Mouse (Mus musculus) MEL (cell line): ENCODE measurements around the gene Tmem255a. TPM values are rescaled to one million over a fixed set of nuclear protein-coding genes. Genes with fewer than 3 reads are reported as not detected.
A peak's percentile ranks its signal among the peaks of the same experiment; 100 is the strongest.

ENCODE experiments used
- DNase-seq: peaks from one replicate; pipeline ENCODE4 v3.0.0; 2011; ENCODE audit warnings: low read depth, low spot score
- H3K27ac ChIP-seq: 2 replicates; pipeline ENCODE4 v1.5.1; 2012; ENCODE audit warnings: low read depth, mild to moderate bottlenecking, control low read depth, low read length, moderate library complexity; ENCODE audit not compliant: control insufficient read depth
- H3K27me3 ChIP-seq, 2 experiments: fragments of 150-350 bp in 1 of 2; sonication (generic) in 1 of 2; 2 replicates each; pipeline ENCODE4 v1.6.1; 2012; ENCODE audit warnings: low read length in 2 of 2, mild to moderate bottlenecking in 2 of 2, improper control_type of control experiment in 1 of 2, moderate library complexity in 1 of 2; ENCODE audit not compliant: insufficient read depth in 2 of 2, control insufficient read depth in 1 of 2
- H3K36me3 ChIP-seq, 2 experiments: 2 replicates each; pipeline ENCODE4 v1.6.1; 2012 to 2014; ENCODE audit warnings: low read length in 2 of 2, improper control_type of control experiment in 1 of 2, inconsistent platforms in 1 of 2, mild to moderate bottlenecking in 1 of 2; ENCODE audit not compliant: insufficient read depth in 2 of 2, control insufficient read depth in 1 of 2
- H3K4me1 ChIP-seq, 2 experiments: fragments of 150-350 bp in 1 of 2; sonication (generic) in 1 of 2; 2 replicates each; pipeline ENCODE4 v1.6.1; 2012; ENCODE audit warnings: low read length in 2 of 2, improper control_type of control experiment in 1 of 2, mild to moderate bottlenecking in 1 of 2; ENCODE audit not compliant: insufficient read depth in 2 of 2, control insufficient read depth in 1 of 2
- H3K4me3 ChIP-seq, 2 experiments: fragments of 150-350 bp in 1 of 2; sonication (generic) in 1 of 2; 2 replicates each; pipeline ENCODE4 v1.5.1; 2012; ENCODE audit warnings: low read depth in 2 of 2, low read length in 2 of 2, mild to moderate bottlenecking in 2 of 2, moderate library complexity in 2 of 2, control low read depth in 1 of 2, improper control_type of control experiment in 1 of 2; ENCODE audit not compliant: control insufficient read depth in 1 of 2, insufficient read depth in 1 of 2
- H3K79me2 ChIP-seq: 2 replicates; pipeline ENCODE4 v1.6.1; 2012; ENCODE audit warnings: mild to moderate bottlenecking, low read length, moderate library complexity; ENCODE audit not compliant: control insufficient read depth, poor library complexity, insufficient read depth
- H3K9ac ChIP-seq: 2 replicates; pipeline ENCODE4 v1.6.1; 2012; ENCODE audit warnings: low read depth, mild to moderate bottlenecking, control low read depth, low read length, moderate library complexity; ENCODE audit not compliant: control insufficient read depth, poor library complexity, severe bottlenecking
- H3K9me3 ChIP-seq: fragments of 150-350 bp; sonication (generic); replicated peaks from 2 replicates; pipeline ENCODE4 v1.6.1; 2012; ENCODE audit warnings: mild to moderate bottlenecking, low read length, improper control_type of control experiment, moderate library complexity; ENCODE audit not compliant: insufficient read depth
- BHLHE40 ChIP-seq: IDR thresholded peaks from 2 replicates; pipeline ENCODE4 v1.6.1; 2012; ENCODE audit warnings: low read depth, mild to moderate bottlenecking, inconsistent platforms, low read length, improper control_type of control experiment, borderline replicate concordance
- CHD2 ChIP-seq: IDR thresholded peaks from 2 replicates; pipeline ENCODE4 v1.6.1; 2011; ENCODE audit warnings: low read length, improper control_type of control experiment
- CTCF ChIP-seq, 3 experiments: IDR thresholded peaks in 2 of 3; conservative IDR thresholded peaks in 1 of 3; 2 replicates each; pipeline ENCODE4 v1.5.1; 2011 to 2012; ENCODE audit warnings: low read length in 3 of 3, low read depth in 2 of 3, mild to moderate bottlenecking in 2 of 3, improper control_type of control experiment in 1 of 3, inconsistent platforms in 1 of 3, mixed read lengths in 1 of 3, moderate library complexity in 1 of 3; ENCODE audit not compliant: control insufficient read depth in 1 of 3, insufficient read depth in 1 of 3, poor library complexity in 1 of 3, severe bottlenecking in 1 of 3
- ELF1 ChIP-seq: IDR thresholded peaks from 2 replicates; pipeline ENCODE4 v1.6.1; 2014; ENCODE audit warnings: low read depth, mild to moderate bottlenecking, inconsistent platforms, low read length, improper control_type of control experiment, moderate library complexity
- GATA1 ChIP-seq: IDR thresholded peaks from 2 replicates; pipeline ENCODE4 v1.6.1; 2011; ENCODE audit warnings: low read depth, low read length, improper control_type of control experiment
- HCFC1 ChIP-seq: IDR thresholded peaks from 2 replicates; pipeline ENCODE4 v1.6.1; 2012; ENCODE audit warnings: low read depth, mild to moderate bottlenecking, inconsistent platforms, low read length, improper control_type of control experiment, moderate library complexity
- MAX ChIP-seq: IDR thresholded peaks from 2 replicates; pipeline ENCODE4 v1.6.1; 2011; ENCODE audit warnings: low read length, improper control_type of control experiment
- MEF2A ChIP-seq: IDR thresholded peaks from 2 replicates; pipeline ENCODE4 v1.6.1; 2014; ENCODE audit warnings: low read depth, mild to moderate bottlenecking, inconsistent platforms, low read length, improper control_type of control experiment; ENCODE audit not compliant: poor library complexity, insufficient replicate concordance, severe bottlenecking; ENCODE audit errors: extremely low read depth
- MXI1 ChIP-seq: IDR thresholded peaks from 2 replicates; pipeline ENCODE4 v1.6.1; 2011; ENCODE audit warnings: mild to moderate bottlenecking, low read depth, low read length, improper control_type of control experiment
- MYB ChIP-seq: IDR thresholded peaks from 2 replicates; pipeline ENCODE4 v1.6.1; 2011; ENCODE audit warnings: mild to moderate bottlenecking, low read depth, low read length, improper control_type of control experiment
- NELFE ChIP-seq: IDR thresholded peaks from 2 replicates; pipeline ENCODE4 v1.6.1; 2011; ENCODE audit warnings: low read depth, low read length, improper control_type of control experiment
- POLR2A ChIP-seq, 2 experiments: IDR thresholded peaks; 2 replicates each; pipeline ENCODE4 v1.6.1; 2011 to 2012; ENCODE audit warnings: low read length in 2 of 2, mild to moderate bottlenecking in 2 of 2, control low read depth in 1 of 2, improper control_type of control experiment in 1 of 2, low read depth in 1 of 2, moderate library complexity in 1 of 2; ENCODE audit not compliant: control insufficient read depth in 1 of 2, insufficient read depth in 1 of 2, poor library complexity in 1 of 2
- POLR2AphosphoS5 ChIP-seq: IDR thresholded peaks from 2 replicates; pipeline ENCODE4 v1.6.1; 2012; ENCODE audit warnings: low read depth, borderline replicate concordance, mild to moderate bottlenecking, inconsistent platforms, low read length, moderate library complexity, mixed read lengths
- UBTF ChIP-seq: IDR thresholded peaks from 2 replicates; pipeline ENCODE4 v1.6.1; 2012; ENCODE audit warnings: low read depth, mild to moderate bottlenecking, inconsistent platforms, low read length, improper control_type of control experiment, moderate library complexity, borderline replicate concordance; ENCODE audit not compliant: insufficient read depth
- ZC3H11A ChIP-seq: IDR thresholded peaks from 2 replicates; pipeline ENCODE4 v1.6.1; 2012; ENCODE audit warnings: low read depth, mild to moderate bottlenecking, inconsistent platforms, low read length, improper control_type of control experiment
- ZMIZ1 ChIP-seq: IDR thresholded peaks from 2 replicates; pipeline ENCODE4 v1.6.1; 2012; ENCODE audit warnings: low read depth, mild to moderate bottlenecking, inconsistent platforms, low read length, improper control_type of control experiment, moderate library complexity
- polyA plus RNA-seq, 2 experiments: library from polyadenylated mRNA; stranded (reverse) in 1 of 2; unstranded in 1 of 2; fragments of >175 nt in 1 of 2; fragments of >200 nt in 1 of 2; gene quantifications; 2 replicates each; pipeline versions ENCODE4 v1.2.1 to v1.2.4; 2012; ENCODE audit warnings: low replicate concordance in 2 of 2, low read depth in 1 of 2; ENCODE audit not compliant: insufficient read length in 2 of 2, insufficient read depth in 1 of 2, missing spikeins in 1 of 2
- total RNA-seq: library from RNA; depleted of rRNA; stranded (reverse); fragments of 300-350 nt; gene quantifications from 2 replicates; pipeline ENCODE4 v1.2.3, GENCODE M21; 2012

Gene Tmem255a
- total and polyA plus RNA-seq, 3 experiments: 0.15 TPM; not detected in 2

DNA sequence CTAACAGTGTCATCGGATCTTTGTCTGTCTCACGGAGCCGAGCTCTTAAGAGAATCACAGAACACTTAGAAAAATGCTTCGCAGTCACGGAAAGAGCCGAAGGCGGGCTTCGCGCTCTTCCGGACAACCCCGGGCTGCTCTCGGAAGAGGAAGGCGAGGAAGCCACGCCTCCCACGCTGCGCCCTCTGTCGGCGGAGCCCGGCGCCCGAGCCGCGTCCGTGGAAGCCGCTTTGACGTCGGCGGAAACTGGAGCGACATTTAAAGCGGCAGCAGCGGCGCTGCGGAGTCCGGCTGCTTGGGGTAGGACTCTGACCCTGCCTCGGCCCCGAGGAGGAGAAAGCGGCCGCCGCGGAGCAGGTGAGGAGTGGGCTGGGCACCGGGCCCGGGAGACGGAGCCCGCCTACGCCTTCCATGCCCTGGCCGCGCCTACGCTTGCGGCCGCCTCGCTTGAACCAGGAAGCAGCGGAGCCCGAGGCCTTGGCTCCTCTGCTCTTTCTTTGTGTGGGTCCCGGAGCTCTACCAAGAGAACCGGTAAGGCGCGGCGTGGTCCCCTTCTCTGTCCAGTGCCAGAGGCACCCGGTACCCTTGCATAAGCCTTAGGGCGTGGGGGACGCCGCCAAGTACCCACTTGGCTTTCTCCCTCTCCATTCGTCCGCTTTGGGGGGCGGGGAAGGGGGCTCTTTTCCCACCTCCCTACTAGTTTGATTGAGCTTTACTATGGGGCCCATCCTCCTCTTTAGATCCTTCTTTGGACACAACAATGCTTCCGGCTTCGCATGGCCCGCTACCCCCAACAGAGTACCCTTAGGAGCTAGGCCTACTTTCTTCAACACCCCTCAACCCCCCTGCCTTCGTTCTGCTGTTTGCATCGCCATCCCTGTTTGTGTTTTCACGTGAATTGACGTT, 62.4 kb downstream of the Tmem255a start, which contains the start of gene Zbtb33 (continued):
- TF ChIP-seq BHLHE40: no peak
- no peak for TF ChIP-seq MEF2A
- TF ChIP-seq HCFC1: peak; percentile 80
- no peak for TF ChIP-seq MYB

DNA sequence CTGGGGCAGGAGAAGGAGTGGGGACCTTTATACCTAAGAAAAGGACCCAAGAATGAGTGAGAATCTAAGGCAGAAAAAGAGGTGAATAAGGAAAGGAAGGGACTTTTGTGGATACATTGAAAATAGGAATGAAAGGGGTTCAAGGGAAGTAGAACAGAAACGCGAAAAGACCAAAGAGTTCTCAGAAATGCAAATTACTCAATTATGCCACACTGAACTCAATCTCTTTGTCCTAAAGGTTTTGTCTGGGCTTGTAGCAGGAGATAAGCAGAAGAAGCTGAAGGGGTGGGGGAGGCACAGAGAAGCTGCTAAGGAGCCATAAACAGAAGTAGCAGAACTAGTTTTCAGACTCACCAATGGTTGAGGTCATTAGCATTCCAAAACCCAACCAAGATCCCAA, 66.7 kb downstream of the Tmem255a start:
- H3K4me1 ChIP-seq: peaks cover 0 to 2% of the 10 kb centered on the region in 2 experiments; a peak in 1 of 4 replicates
- H3K27ac ChIP-seq: no peak overlapping the region
- no peaks in the 10 kb centered on the region for H3K27me3 ChIP-seq
- H3K36me3 ChIP-seq: no peaks in the 10 kb centered on the region
- TF ChIP-seq MAX (no peak), POLR2AphosphoS5 (no peak), BHLHE40 (no peak), CHD2 (no peak), POLR2A (IDR thresholded peaks at IDR 0.05; ENCODE audit: control insufficient read depth in 1 of 2, insufficient read depth in 1 of 2, low read depth in 1 of 2, low read length in 2 of 2, poor library complexity in 1 of 2) (no peak), ZMIZ1 (no peak), GATA1 (peak; percentile 28; the same call in 1 of the 2 replicates), ZC3H11A (no peak), UBTF (no peak)
- H3K4me3 ChIP-seq: no peak overlapping the region
- DNase-seq: peak; percentile 26
- H3K9me3 ChIP-seq: no peaks in the 10 kb centered on the region
- peaks cover 9% of the 10 kb centered on the region for H3K79me2 ChIP-seq
- no peak overlapping the region for H3K9ac ChIP-seq

DNA sequence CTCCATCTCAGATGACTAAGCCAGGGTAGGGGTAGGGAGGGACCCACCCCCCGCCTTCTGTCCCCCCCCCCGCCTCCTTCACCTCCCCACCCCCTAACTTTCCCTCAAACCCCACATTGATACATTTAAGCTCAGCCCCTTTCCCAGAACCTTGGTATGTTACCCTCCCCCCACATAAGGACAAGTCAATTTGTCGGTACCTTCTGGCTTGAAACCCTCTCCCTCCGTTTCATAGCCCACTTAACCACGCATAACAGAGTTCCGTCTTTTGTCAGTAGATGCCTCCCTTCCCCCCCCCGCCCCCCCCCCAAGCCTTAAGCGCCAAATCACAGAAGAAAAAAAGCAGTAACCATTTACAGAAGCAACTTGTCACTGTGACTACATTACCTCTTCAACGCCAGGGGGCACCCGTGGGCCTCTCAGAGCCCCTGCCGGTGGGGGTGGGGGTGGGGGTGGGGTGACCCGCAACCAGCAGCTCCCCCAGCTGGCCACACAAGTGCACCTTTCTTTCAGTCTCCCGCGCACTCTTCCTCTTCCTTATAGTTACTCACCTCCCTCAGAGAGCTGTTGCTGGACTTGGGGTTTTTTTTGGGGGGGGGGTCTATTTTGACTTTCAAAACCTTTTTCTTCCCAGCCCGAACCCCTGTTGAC, 70.5 kb downstream of the Tmem255a start:
- DNase-seq: peak; percentile 49

More for the DNA sequence above, 70.5 kb downstream of the Tmem255a start:
- H3K27ac ChIP-seq: no peak overlapping the region
- H3K9me3 ChIP-seq: no peaks in the 10 kb centered on the region; the same call in 1 of the 2 replicates
- H3K27me3 ChIP-seq: no peaks in the 10 kb centered on the region
- H3K4me3 ChIP-seq: no peak overlapping the region
- H3K79me2 ChIP-seq: no peaks in the 10 kb centered on the region
- no peaks in the 10 kb centered on the region for H3K36me3 ChIP-seq
- no peaks in the 10 kb centered on the region; a peak in 1 of 4 replicates for H3K4me1 ChIP-seq
- TF ChIP-seq ELF1 (no peak), NELFE (no peak), ZC3H11A (no peak), CTCF (IDR thresholded peaks at IDR 0.05 in 2 of 3, conservative IDR thresholded peaks at IDR 0.05 in 1 of 3; ENCODE audit: control insufficient read depth in 1 of 3, insufficient read depth in 1 of 3, low read depth in 2 of 3, low read length in 3 of 3, poor library complexity in 1 of 3, severe bottlenecking in 1 of 3) (peak in 2 of 3 experiments; percentile 38 to 50; a peak in 4 of 6 replicates), MXI1 (no peak)
- no peak overlapping the region for H3K9ac ChIP-seq
